Mouse (Mus musculus): ENCODE results near the gene E130208F15Rik. TPM values are rescaled to one million over a fixed set of nuclear protein-coding genes. Genes with fewer than 3 reads are reported as not detected.

The E130208F15Rik gene
- total RNA-seq, 2 experiments from 2014 or later: 1.4 to 1.7 TPM

DNA sequence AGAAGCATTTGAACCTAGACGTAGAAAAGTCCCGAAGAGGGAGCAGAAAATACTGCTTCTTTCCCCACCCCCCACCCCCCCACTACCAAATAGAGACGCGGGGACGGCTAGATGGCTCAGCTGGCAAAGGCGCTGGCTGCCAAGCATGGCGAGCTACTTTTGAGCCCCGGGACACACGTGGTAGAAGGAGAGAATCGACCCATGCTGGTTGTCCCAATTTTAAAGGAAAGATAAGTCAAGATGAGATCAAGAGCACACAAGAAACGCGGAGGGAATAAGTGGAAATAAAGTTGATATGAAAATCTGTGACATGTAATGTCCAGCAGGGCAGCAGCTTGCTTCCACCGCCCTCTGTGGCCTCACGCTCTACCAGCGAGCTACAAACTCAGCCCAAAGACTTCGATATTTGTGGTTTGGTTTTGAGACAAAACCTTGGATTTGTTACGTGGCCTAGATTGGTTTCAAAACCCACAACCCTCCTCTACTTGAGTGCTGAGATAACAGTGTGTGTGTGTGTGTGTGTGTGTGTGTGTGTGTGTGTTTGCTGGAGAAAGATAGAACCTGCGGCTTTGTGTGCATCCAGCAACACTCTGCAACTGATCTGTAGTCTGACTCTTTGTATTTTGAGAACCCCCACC is 11.2 kb downstream of the E130208F15Rik start:
- DNase-seq (ENCODE audit: low spot score in 2 of 2): no peak

DNA sequence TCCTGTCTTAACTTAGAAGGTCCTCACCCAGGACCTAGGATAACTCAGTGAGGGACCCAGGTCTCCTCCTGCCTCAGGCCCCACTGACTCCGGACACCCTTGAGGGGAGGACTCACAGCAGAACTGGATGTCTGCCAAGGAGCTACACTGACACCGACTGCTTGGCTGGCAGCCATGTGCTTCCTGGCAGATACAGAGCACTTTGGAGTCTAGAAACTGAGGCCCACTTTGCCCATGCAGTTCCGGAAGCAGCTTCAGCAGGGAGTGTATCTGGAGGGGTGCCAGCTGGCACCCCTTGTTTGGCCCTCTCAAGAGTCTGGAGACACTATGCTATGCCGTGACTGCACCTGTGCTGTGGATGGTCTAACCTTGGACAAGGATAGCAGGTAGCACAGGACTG is 11.9 kb downstream of the E130208F15Rik start:
- DNase-seq (ENCODE audit: low spot score in 2 of 2): peak in 1 of 2 experiments; percentile 69

DNA sequence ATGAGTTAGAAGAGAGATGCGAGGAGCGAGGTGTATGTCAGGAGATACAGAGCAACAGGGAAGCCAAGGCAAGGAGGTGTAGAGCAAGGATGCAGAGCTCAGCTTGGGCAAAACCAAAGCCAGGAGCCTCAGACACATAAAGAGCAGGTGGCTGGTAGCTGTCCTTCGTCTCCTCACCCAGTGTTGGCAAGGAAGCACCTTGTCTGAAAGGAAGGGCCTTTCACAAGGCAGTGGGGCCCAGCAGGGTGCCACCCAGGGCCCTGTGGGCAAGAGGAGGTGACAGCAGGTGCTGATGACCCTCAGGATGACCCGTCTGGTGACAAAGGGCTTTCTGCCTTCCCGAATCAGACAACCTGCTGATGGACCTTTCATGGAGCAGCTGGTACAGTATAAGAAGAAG is 13.0 kb downstream of the E130208F15Rik start:
- DNase-seq (ENCODE audit: low spot score in 2 of 2): no peak

DNA sequence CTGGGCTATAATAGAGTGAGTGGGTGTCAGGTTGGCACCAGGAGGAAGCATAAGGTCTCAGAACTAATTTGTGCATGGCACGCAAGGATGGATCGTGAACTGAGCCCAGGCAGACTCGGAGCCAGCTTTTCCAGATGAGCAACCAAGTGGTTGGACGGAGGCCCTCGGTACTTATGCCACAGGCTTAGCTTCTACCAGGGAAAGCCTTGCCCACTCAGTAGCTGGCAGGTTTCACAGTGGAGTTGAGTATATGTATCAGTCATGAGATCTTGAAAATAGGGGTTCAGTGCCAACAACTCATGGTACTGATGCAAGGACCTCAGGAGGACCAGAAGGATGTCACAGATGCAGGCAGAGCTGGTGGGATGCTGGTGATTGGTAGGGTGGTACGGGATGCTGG is 14.1 kb downstream of the E130208F15Rik start:
- DNase-seq (ENCODE audit: low spot score in 2 of 2): no peak

DNA sequence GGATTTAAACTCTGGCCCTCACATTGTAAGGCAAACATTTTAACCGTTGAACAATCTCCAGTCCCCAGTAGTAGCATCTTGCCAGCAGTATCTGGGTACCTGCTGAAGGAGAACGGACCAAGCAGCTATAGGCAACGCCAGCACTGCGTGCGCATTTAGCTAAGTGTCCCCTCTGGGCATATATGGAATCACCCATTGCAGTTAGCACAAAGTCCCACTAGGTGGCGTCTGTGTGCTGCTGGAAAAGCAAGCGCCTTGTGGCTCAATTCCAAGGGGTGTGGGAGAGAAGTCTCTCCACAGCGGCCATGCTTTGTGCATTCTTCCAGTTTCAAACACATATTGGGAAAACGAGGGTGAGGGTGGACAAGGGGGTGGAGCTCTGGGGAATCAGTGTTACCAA is 14.8 kb downstream of the E130208F15Rik start:
- peak; percentile 69 to 75 for DNase-seq (ENCODE audit: low spot score in 2 of 2)

DNA sequence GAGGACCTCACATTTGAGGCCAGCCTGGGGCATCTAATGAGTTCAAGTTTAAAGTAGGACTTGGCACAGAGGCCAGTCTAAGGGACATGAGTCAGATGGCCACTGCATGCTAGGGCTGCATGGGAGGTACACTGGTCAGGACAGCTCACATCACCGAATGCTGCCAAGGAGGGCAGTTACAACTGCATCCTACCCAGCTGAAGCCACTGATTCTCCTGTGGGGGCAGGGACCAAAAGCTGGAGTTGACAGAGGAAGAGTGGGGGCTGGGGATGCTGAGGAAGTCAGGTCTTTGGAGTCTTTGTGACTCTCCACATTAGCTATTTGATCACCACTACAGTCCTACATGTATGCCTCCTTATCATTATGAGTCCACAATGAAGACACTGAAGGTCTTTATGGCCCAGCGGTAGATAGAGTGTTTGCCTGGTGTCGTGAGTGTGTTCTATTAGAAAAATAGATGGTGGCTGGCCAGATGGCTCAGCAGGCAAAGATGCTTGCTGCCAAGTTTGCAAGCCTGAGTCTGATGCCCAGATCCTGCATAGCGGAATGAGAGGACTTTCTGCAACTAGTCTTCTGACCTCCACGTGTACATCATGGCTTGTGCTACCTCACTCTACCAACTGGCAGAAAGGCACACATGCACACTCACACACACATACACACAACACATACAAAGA is 18.0 kb downstream of the E130208F15Rik start:
- no peak for DNase-seq (ENCODE audit: low spot score in 2 of 2)

DNA sequence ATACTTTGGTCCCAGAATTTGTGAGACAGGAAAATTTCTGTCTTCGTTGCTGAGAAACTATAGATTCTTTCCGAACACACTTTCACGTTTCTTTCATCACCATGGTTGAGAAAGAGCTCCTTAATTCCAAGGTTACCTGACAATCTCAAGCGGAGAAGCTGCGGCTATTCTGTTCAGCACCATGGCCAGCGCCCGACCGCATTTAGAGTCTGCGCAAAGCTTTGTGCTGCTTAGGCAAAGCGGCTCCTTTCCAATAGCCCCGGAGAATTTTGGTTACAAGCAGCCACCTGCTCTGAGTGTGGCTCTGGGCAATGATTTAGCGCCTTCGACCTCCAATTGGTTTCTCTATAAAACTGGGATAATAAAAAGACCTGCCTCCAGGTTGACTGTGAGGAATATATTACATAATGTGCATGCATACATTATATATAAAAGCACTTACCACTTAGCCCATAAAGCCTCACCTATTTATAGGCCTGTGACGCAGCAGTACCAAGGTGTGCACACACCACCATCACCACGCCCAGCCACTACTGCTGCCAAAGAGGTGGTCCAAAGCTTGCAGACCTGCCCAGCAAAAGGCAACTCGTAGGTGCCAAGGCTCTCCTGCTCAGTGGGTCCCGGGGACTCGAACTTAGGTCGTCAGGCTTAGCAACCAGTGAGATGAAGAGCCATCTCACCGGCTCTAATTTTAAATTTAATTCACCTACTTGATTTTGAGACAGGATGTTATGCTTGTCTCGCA is 25.3 kb downstream of the E130208F15Rik start:
- peak in 1 of 2 experiments; percentile 49 for DNase-seq (ENCODE audit: low spot score in 2 of 2)

DNA sequence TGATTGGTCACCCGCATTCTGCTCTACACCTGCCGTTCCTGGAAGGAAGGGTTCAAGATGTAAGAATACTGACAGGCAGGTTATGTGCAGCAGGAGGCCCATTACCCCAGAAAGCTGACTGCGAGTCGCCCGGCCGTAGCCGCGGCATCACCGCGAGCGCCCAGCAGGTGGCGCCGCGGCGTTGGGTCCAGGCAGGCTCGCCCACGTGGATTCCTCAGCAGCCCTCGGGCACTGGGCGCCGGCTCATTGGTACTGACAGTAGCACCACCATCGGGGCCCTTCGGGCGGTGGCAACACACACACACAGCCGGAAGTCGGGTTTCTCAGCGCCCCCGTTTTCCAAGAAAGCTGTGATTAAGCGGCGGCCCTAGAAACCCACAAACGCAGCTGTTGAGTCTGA is 26.3 kb downstream of the E130208F15Rik start:
- peak; percentile 27 to 31 for DNase-seq (ENCODE audit: low spot score in 2 of 2)

DNA sequence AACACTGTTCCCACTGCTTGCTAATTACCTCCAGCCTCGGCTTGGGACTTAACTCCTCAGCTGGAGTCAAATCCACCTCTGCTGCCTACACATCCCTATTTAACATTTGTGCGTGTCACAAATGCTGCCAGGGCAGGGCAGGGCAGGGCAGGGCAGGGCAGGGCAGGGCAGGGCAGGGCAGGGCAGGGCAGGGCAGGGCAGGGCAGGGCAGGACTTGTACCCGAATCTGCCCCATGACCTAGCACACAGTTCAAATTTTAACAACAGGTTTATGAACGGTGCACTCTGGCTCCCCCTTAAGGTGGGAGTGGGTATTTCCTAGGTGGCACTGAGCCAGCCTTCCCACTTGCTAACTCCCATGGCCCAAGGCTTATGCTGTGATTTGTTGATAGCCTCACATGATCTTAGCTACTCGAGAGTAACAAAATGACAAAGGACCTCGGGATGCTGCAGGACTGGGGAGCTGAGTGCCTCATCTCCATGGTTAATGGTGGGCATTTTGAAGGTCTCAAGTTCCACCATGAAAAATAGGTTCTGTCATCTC is 31.8 kb downstream of the E130208F15Rik start:
- DNase-seq (ENCODE audit: low spot score in 2 of 2): peak; percentile 42 to 50

DNA sequence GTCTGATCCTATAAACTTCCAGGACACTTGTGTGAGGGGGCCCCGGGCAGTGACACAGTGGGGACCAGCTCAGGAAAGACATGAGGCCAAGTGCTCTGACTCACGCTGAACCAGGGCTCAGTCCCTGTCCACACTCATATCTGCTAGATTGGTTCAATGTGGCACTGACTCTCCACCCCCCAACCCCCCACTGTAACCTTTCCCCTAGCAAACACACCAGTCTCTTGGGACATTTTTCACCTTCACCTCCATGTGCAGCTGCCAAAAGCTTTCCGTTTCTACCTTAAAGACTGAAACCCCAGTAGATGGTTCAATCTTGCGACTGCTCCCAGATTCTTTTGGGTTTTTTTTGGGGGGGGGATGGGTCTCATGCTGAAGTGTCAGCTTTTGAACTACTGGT is 32.5 kb downstream of the E130208F15Rik start:
- DNase-seq (ENCODE audit: low spot score in 2 of 2): no peak

DNA sequence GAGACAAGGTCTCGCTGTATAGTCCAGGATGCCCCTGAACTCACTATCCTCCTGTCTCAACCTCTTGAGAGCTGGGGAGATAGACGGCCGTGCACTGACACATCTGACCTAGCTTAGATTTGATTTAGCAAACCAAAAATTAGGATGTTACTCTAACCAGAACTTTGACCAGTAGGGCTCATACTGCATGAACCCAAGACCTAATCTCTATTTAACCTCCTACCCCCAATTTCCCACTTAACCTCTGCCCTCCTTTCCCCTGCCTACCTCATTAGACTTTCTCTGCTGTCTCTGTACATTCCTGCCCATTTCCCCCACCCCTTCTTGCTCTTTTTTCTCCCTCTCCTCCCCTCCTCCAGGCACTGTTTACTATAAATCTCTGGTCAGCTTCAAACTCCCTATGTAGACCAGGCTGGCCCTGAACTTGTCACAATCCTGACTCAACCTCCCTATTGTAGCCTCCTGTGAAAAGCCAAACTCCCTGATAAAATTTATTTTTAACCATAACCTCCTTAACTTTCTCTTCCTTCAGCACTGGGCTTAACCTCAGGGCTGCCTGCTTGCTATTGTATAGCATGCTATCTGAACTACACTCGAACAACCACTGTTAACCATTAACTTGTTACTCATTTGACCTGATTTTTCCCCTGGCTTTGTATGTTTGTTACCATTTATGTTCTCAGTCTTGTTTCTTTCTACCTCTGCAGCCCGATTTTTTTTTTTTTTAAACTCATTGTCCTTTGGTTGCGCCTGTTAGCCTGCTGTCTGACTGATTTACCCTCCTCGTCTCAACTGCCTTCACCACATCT is 37.0 kb downstream of the E130208F15Rik start:
- no peak for DNase-seq (ENCODE audit: low spot score in 2 of 2)

DNA sequence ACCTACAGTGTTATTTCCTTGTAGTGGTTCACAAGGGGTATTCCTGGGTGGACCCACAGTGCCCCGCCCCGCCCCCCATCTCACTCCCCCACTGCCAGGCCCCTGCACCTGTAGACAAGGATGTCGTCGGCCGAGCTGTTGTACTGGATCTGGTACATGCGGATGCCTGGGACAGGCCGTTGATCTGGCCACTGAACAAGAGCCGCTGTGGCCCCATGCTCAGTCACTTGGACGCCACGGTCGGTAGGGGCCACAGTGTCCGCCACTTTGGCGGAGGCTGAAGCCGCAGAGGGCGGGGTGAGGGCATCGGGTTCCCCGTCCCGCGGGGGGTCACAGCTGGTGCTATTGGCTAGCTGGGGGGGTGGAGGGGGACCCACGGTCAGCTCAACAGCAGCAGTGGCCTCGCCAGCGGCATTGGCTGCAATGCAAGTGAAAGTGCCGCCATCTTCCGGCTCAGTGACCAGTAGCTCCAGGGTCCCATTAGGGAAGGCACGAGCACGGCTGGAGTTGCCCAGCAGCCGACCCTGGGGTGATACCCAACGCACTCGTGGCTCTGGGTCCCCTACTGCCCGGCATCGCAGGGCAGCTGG is 37.8 kb downstream of the E130208F15Rik start:
- no peak for DNase-seq (ENCODE audit: low spot score in 2 of 2)

DNA sequence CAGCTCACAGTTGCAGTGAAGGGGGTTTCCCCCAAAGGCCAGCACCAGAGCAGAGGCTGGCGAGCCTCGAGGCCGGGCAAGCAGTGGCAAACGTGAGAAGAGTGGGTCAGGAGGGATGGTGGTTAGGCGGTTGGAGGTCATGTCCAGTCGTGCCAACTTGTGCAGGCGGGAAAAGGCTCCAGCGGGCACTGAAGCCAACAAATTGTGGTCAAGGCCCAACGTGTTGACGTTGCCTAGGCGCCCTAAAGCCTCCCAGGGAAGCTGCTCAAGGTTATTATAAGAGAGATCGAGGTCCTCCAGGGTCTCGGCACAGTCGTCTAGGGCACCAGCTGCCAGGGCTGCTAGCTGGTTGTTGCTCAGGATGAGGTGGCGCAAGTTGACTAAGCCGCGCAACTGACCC is 38.5 kb downstream of the E130208F15Rik start:
- DNase-seq (ENCODE audit: low spot score in 2 of 2): peak; percentile 14 to 22

DNA sequence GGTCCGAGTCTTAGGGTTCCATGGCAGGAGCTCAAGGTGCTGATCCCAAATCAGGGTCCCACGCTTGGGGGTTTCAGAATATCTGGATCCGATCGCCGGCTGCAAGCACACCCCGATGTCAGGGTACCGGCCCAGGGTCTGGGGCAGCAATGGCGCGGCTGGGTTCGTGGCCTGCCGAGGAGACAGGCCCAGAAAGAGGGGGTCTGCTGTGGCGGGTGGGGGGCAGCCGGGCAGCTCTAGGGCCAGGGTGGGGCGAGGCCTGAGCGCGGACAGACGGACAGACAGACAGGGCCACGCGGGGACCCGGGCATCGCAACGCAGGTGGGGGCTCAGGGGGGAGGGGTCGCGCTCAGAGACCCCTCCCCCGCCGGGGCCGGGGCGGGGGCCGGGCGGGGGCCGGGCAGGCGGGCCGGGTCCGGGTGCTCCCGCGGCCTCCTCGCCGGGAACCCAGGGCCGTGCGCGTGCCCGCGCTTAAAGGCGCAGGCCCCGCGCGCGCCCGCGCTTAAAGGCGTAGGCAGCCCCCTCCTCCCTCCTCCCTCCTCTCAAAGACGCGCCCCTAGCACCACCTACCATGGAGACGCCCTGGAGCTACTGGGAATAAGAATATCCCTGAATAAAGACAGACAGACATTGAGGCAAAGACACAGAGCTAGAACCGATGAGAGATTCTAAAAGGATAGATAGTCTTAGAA is 41.3 kb downstream of the E130208F15Rik start, which contains the start of gene Lrfn3:
Gene Lrfn3 (minus strand): TSS at position 121 of the 692 bp plus-strand sequence.
- DNase-seq (ENCODE audit: low spot score in 2 of 2): no peak

DNA sequence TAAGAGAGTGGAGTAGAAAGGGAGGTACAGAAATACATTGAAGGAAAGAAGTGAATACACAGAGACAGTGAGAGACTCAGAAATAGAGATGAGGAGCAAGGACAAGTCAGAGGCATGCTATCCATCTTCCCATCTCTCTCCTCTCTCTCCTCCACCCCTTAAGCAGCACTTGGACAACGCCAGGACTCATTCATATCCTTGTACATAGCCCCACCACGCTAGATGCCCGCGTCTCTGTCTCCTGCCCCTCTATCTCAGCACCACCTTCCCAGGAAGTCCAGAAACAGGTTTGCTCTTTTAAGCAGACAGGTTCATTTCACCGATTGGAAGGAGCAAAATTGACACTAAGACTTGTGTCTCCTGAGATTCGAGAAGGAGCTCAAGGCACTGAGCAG is 41.8 kb downstream of the E130208F15Rik start:
- no peak for DNase-seq (ENCODE audit: low spot score in 2 of 2)

DNA sequence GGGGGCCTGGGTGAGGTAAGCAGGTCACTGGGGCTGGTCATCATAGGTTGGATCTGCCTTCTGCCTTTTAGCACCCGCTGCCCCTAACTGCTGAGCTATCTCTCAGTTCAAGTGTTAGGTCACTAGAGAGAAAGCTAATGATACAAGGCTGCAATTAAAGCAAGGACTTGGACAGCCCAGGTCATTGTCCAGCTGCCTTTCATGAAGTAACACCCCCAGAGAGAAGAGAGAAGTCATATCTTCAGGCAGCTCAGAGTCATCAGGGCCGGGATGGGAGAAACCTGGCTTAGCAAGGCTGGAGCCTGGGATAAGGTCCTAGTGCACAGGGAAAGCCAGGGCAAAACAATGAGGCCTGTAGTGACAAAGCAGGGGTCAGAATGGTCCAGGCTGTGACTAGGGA is 45.9 kb downstream of the E130208F15Rik start:
- no peak for DNase-seq (ENCODE audit: low spot score in 2 of 2)

Data from adrenal gland, postnatal 4 days (tissue).